Mouse (Mus musculus): ENCODE measurements around the gene Tenm3. TPM values are rescaled to one million over a fixed set of nuclear protein-coding genes. Genes with fewer than 3 reads are reported as not detected.

Tenm3 gene
- total and polyA plus RNA-seq, 2 experiments from 2014 or later = 25.0 to 160 TPM

- H3K4me3 ChIP-seq (ENCODE audit: low read depth, low read length) = no peak overlapping the region
- H3K4me1 ChIP-seq (ENCODE audit: insufficient read depth, low read length) = no peaks in the 10 kb centered on the region
- WGBS = 53% methylated on average over 6 of the region's 6 CpGs
- no peaks in the 10 kb centered on the region for H3K9me3 ChIP-seq (ENCODE audit: low read length)
- TF ChIP-seq CTCF (IDR thresholded peaks at IDR 0.05) = no peak
- no peaks in the 10 kb centered on the region for H3K36me3 ChIP-seq (ENCODE audit: insufficient read depth, low read length)
- H3K27me3 ChIP-seq (ENCODE audit: insufficient read depth, low read length) = no peaks in the 10 kb centered on the region
- H3K4me2 ChIP-seq (ENCODE audit: low read depth, low read length, poor library complexity, severe bottlenecking) = no peak overlapping the region
- ATAC-seq (ENCODE audit: low FRiP score) (no peak), DNase-seq (ENCODE audit: low spot score) (no peak)
- H3K27ac ChIP-seq (ENCODE audit: low read depth, low read length) = no peak overlapping the region
- no peak overlapping the region for H3K9ac ChIP-seq (replicated peaks; ENCODE audit: low read length, poor library complexity, severe bottlenecking)
These were observed 640.6 kb downstream of the Tenm3 start for GRCm38 (mm10) chr8:48203161-48203560.

- ATAC-seq (ENCODE audit: low FRiP score) = no peak
- TF ChIP-seq CTCF (IDR thresholded peaks at IDR 0.05) = no peak
- no peak for DNase-seq (ENCODE audit: low spot score)
- Histone ChIP-seq H3K9me3 (ENCODE audit: low read length) (no peaks in the 10 kb centered on the region), H3K36me3 (ENCODE audit: insufficient read depth, low read length) (no peaks in the 10 kb centered on the region), H3K4me3 (ENCODE audit: low read depth, low read length) (no peak overlapping the region), H3K27me3 (ENCODE audit: insufficient read depth, low read length) (no peaks in the 10 kb centered on the region), H3K4me2 (ENCODE audit: low read depth, low read length, poor library complexity, severe bottlenecking) (no peak overlapping the region), H3K9ac (replicated peaks; ENCODE audit: low read length, poor library complexity, severe bottlenecking) (no peak overlapping the region), H3K27ac (ENCODE audit: low read depth, low read length) (no peak overlapping the region), H3K4me1 (ENCODE audit: insufficient read depth, low read length) (no peaks in the 10 kb centered on the region)
- 51% methylated on average over 3 of the region's 3 CpGs for WGBS
These were observed 641.1 kb downstream of the Tenm3 start for GRCm38 (mm10) chr8:48202632-48203031.

- no peak for TF ChIP-seq CTCF (IDR thresholded peaks at IDR 0.05)
- Histone ChIP-seq H3K9me3 (ENCODE audit: low read length) (no peaks in the 10 kb centered on the region), H3K4me1 (ENCODE audit: insufficient read depth, low read length) (no peaks in the 10 kb centered on the region), H3K4me3 (ENCODE audit: low read depth, low read length) (no peak overlapping the region), H3K27me3 (ENCODE audit: insufficient read depth, low read length) (no peaks in the 10 kb centered on the region), H3K36me3 (ENCODE audit: insufficient read depth, low read length) (no peaks in the 10 kb centered on the region), H3K27ac (ENCODE audit: low read depth, low read length) (no peak overlapping the region), H3K4me2 (ENCODE audit: low read depth, low read length, poor library complexity, severe bottlenecking) (no peak overlapping the region), H3K9ac (replicated peaks; ENCODE audit: low read length, poor library complexity, severe bottlenecking) (no peak overlapping the region)
- WGBS = 95% methylated on average over 9 of the region's 9 CpGs
- DNase-seq (ENCODE audit: low spot score) (peak; percentile 28), ATAC-seq (ENCODE audit: low FRiP score) (no peak)
These were observed 644.6 kb downstream of the Tenm3 start for GRCm38 (mm10) chr8:48199171-48199570.

GRCm38 (mm10) chr8:48195971-48196370, 647.8 kb downstream of the Tenm3 start:
- TF ChIP-seq CTCF (IDR thresholded peaks at IDR 0.05) = no peak

GRCm38 (mm10) chr8:48188586-48188985, 655.2 kb downstream of the Tenm3 start:
- no peak for ATAC-seq (ENCODE audit: low FRiP score)
- DNase-seq (ENCODE audit: low spot score) = no peak
- no peak for TF ChIP-seq CTCF (IDR thresholded peaks at IDR 0.05)
- Histone ChIP-seq H3K27me3 (ENCODE audit: insufficient read depth, low read length) (no peaks in the 10 kb centered on the region), H3K36me3 (ENCODE audit: insufficient read depth, low read length) (no peaks in the 10 kb centered on the region), H3K4me1 (ENCODE audit: insufficient read depth, low read length) (no peaks in the 10 kb centered on the region), H3K4me2 (ENCODE audit: low read depth, low read length, poor library complexity, severe bottlenecking) (no peak overlapping the region), H3K9ac (replicated peaks; ENCODE audit: low read length, poor library complexity, severe bottlenecking) (no peak overlapping the region), H3K4me3 (ENCODE audit: low read depth, low read length) (no peak overlapping the region), H3K9me3 (ENCODE audit: low read length) (no peaks in the 10 kb centered on the region), H3K27ac (ENCODE audit: low read depth, low read length) (no peak overlapping the region)
- WGBS = 97% methylated on average over 12 of the region's 12 CpGs

More at GRCm38 (mm10) chr8:48195971-48196370, 647.8 kb downstream of the Tenm3 start:
- no peak overlapping the region for H3K4me2 ChIP-seq (ENCODE audit: low read depth, low read length, poor library complexity, severe bottlenecking)
- no peaks in the 10 kb centered on the region for H3K4me1 ChIP-seq (ENCODE audit: insufficient read depth, low read length)
- no peaks in the 10 kb centered on the region for H3K36me3 ChIP-seq (ENCODE audit: insufficient read depth, low read length)
- ATAC-seq (ENCODE audit: low FRiP score) (no peak), DNase-seq (ENCODE audit: low spot score) (no peak)
- 98% methylated on average over 9 of the region's 9 CpGs for WGBS
- H3K9me3 ChIP-seq (ENCODE audit: low read length) = no peaks in the 10 kb centered on the region
- no peak overlapping the region for H3K9ac ChIP-seq (replicated peaks; ENCODE audit: low read length, poor library complexity, severe bottlenecking)
- H3K4me3 ChIP-seq (ENCODE audit: low read depth, low read length) = no peak overlapping the region
- no peak overlapping the region for H3K27ac ChIP-seq (ENCODE audit: low read depth, low read length)
- no peaks in the 10 kb centered on the region for H3K27me3 ChIP-seq (ENCODE audit: insufficient read depth, low read length)

GRCm38 (mm10) chr8:48183758-48184157, 660.0 kb downstream of the Tenm3 start:
- Histone ChIP-seq H3K36me3 (ENCODE audit: insufficient read depth, low read length) (no peaks in the 10 kb centered on the region), H3K27me3 (ENCODE audit: insufficient read depth, low read length) (no peaks in the 10 kb centered on the region), H3K9me3 (ENCODE audit: low read length) (no peaks in the 10 kb centered on the region), H3K4me3 (ENCODE audit: low read depth, low read length) (no peak overlapping the region), H3K9ac (replicated peaks; ENCODE audit: low read length, poor library complexity, severe bottlenecking) (no peak overlapping the region), H3K27ac (ENCODE audit: low read depth, low read length) (no peak overlapping the region), H3K4me2 (ENCODE audit: low read depth, low read length, poor library complexity, severe bottlenecking) (no peak overlapping the region), H3K4me1 (ENCODE audit: insufficient read depth, low read length) (no peaks in the 10 kb centered on the region)
- ATAC-seq (ENCODE audit: low FRiP score) (no peak), DNase-seq (ENCODE audit: low spot score) (no peak)
- TF ChIP-seq CTCF (IDR thresholded peaks at IDR 0.05) = no peak
- 73% methylated on average over 7 of the region's 7 CpGs for WGBS
